ENCODE assay signal across 41 mouse cellular contexts in genomic region chr7:106652344-106652652, GRCm38 (mm10). TPM values are rescaled to one million over a fixed set of nuclear protein-coding genes. Genes with fewer than 3 reads are reported as not detected.
A peak's percentile ranks its signal among the peaks of the same experiment; 100 is the strongest.
DNase-seq lines count a peak whose midpoint lies in the region; ATAC-seq lines count a peak whose summit lies in the region.
"Had no signal": no experiment of that assay in that cellular context is flagged by ENCODE, and none has a peak within 500 bp of the region (broad histone marks: within the 10 kb centered on the region; RNA-seq: fewer than 3 reads in every experiment).

No protein-coding gene starts in this region.

- no peak overlapping the region for H3K9ac ChIP-seq in liver, embryonic 11.5 days (ENCODE audit: low read depth, low read length)
- H3K9ac ChIP-seq in liver, embryonic 16.5 days (ENCODE audit: low read depth, low read length), result no peak overlapping the region
- no peak overlapping the region for H3K9ac ChIP-seq in midbrain, embryonic 13.5 days (replicated peaks)
- H3K9ac ChIP-seq: hindbrain, embryonic 12.5 days; intestine, embryonic 15.5 days; lung, embryonic 14.5 days had no signal

- no peaks in the 10 kb centered on the region for H3K27me3 ChIP-seq in liver, embryonic 11.5 days (replicated peaks; ENCODE audit: control insufficient read depth, insufficient read depth, low read length)
- no peaks in the 10 kb centered on the region for H3K27me3 ChIP-seq in liver, embryonic 16.5 days (ENCODE audit: control insufficient read depth, insufficient read depth, low read depth, low read length)
- no peaks in the 10 kb centered on the region for H3K27me3 ChIP-seq in midbrain, embryonic 13.5 days
- H3K27me3 ChIP-seq: hindbrain, embryonic 12.5 days; intestine, embryonic 15.5 days; megakaryocyte, embryonic 14.5 days had no signal

- H3K4me1 ChIP-seq in liver, embryonic 11.5 days (replicated peaks; ENCODE audit: control insufficient read depth, insufficient read depth, low read length), result no peaks in the 10 kb centered on the region; the same call in 1 of the 2 replicates
- peaks cover 9% of the 10 kb centered on the region for H3K4me1 ChIP-seq in liver, embryonic 16.5 days (ENCODE audit: control insufficient read depth, low read depth, low read length)
- H3K4me1 ChIP-seq in midbrain, embryonic 13.5 days (replicated peaks), result no peaks in the 10 kb centered on the region
- H3K4me1 ChIP-seq: heart, embryonic 10.5 days; hindbrain, embryonic 12.5 days; intestine, embryonic 15.5 days had no signal

- peak; percentile 84 for ATAC-seq in liver, embryonic 11.5 days (replicated peaks; ENCODE audit: low FRiP score)
- peak; percentile 20 for ATAC-seq in granulocyte monocyte progenitor cell, adult 5-6 weeks (replicated peaks; ENCODE audit: poor library complexity, severe bottlenecking)
- ATAC-seq in liver, embryonic 16.5 days (ENCODE audit: low read depth), result peak; percentile 55
- ATAC-seq in midbrain, embryonic 13.5 days, result no peak
- ATAC-seq: forebrain, embryonic 14.5 days; hindbrain, postnatal 0 days; intestine, embryonic 15.5 days had no signal

- H3K4me2 ChIP-seq in liver, embryonic 11.5 days, result peak overlapping the region; percentile 31; the same call in 1 of the 2 replicates
- peak overlapping the region; percentile 10; the same call in 1 of the 2 replicates for H3K4me2 ChIP-seq in liver, embryonic 16.5 days (ENCODE audit: low read depth, low read length)
- H3K4me2 ChIP-seq in midbrain, embryonic 13.5 days (replicated peaks), result no peak overlapping the region
- H3K4me2 ChIP-seq: hindbrain, embryonic 12.5 days; intestine, embryonic 15.5 days; lung, embryonic 14.5 days had no signal

- no peaks in the 10 kb centered on the region for H3K9me3 ChIP-seq in liver, embryonic 11.5 days (ENCODE audit: control insufficient read depth, low read length)
- H3K9me3 ChIP-seq in liver, embryonic 16.5 days (replicated peaks; ENCODE audit: control insufficient read depth, low read length), result no peaks in the 10 kb centered on the region
- H3K9me3 ChIP-seq in midbrain, embryonic 13.5 days, result peaks cover 5% of the 10 kb centered on the region; the same call in 1 of the 2 replicates
- H3K9me3 ChIP-seq: heart, embryonic 10.5 days; hindbrain, embryonic 12.5 days; intestine, embryonic 15.5 days; megakaryocyte, embryonic 14.5 days had no signal

- no peaks in the 10 kb centered on the region for H3K36me3 ChIP-seq in liver, embryonic 11.5 days (ENCODE audit: control insufficient read depth, insufficient read depth, low read length)
- H3K36me3 ChIP-seq in liver, embryonic 16.5 days (ENCODE audit: control insufficient read depth, insufficient read depth), result no peaks in the 10 kb centered on the region
- H3K36me3 ChIP-seq in midbrain, embryonic 13.5 days, result no peaks in the 10 kb centered on the region
- H3K36me3 ChIP-seq: heart, embryonic 10.5 days; hindbrain, embryonic 12.5 days; intestine, embryonic 15.5 days had no signal

- no peak for DNase-seq in liver, embryonic 11.5 days (ENCODE audit: low spot score)
- no peak for DNase-seq in liver
- DNase-seq in gastrocnemius, postnatal 25 days, result no peak
- no peak for DNase-seq in left cerebral cortex, adult 18-20 months (ENCODE audit: low spot score in 2 of 2)
- DNase-seq in gastrocnemius, postnatal 10 days, result no peak
- DNase-seq: adrenal gland, postnatal 36 days; cerebellum, adult 8-10 months; cerebellum, postnatal 25 days; heart, postnatal 36 days; kidney, adult 8-10 months; kidney, postnatal 4 days; left cerebral cortex, postnatal 4 days; lung, embryonic 14.5 days; midbrain, embryonic 14.5 days; retina, postnatal 1 day; right cerebral cortex, postnatal 14 days; thymus, adult 18-20 months; thymus, postnatal 25 days had no signal

- H3K4me3 ChIP-seq in liver, embryonic 11.5 days (ENCODE audit: low read depth, low read length), result no peak overlapping the region
- no peak overlapping the region for H3K4me3 ChIP-seq in liver, embryonic 16.5 days (ENCODE audit: low read depth, low read length)
- no peak overlapping the region for H3K4me3 ChIP-seq in midbrain, embryonic 13.5 days (replicated peaks)
- H3K4me3 ChIP-seq: heart, embryonic 10.5 days; hindbrain, embryonic 12.5 days; intestine, embryonic 15.5 days; megakaryocyte, embryonic 14.5 days had no signal

- peak overlapping the region; percentile 62 for H3K27ac ChIP-seq in liver, embryonic 11.5 days (ENCODE audit: low read depth, low read length)
- H3K27ac ChIP-seq in liver, embryonic 16.5 days (ENCODE audit: low read length), result peak overlapping the region; percentile 75
- H3K27ac ChIP-seq in midbrain, embryonic 13.5 days, result no peak overlapping the region
- H3K27ac ChIP-seq: heart, embryonic 10.5 days; hindbrain, embryonic 12.5 days; hindbrain, postnatal 0 days; intestine, embryonic 15.5 days; kidney, postnatal 0 days; stomach, postnatal 0 days had no signal

RNA-seq across cellular contexts. Expression of gene Olfr693, which starts 28.1 kb away (rescaled TPM):
- not detected in 2 replicates for polyA plus RNA-seq in liver, embryonic 11.5 days (2014; fragmentation: Nextera tagmentation; extraction: Ambion mirVana)
- total RNA-seq in granulocyte monocyte progenitor cell, adult 5-6 weeks (2014; fragmentation: Nextera tagmentation), result not detected in 2 replicates
- total RNA-seq in granulocyte monocyte progenitor cell, adult 5-6 weeks (2017), result not detected in 2 replicates
- not detected in 2 replicates for polyA plus RNA-seq in liver, embryonic 16.5 days (2015; fragmentation: Nextera tagmentation; extraction: Ambion mirVana)
- not detected for total RNA-seq in gastrocnemius, postnatal 25 days (2021)
- total RNA-seq in left cerebral cortex, adult 18-20 months (2021), result not detected
- polyA plus RNA-seq in midbrain, embryonic 13.5 days (2015; fragmentation: Nextera tagmentation; extraction: Ambion mirVana), result not detected in 2 replicates
- not detected for total RNA-seq in gastrocnemius, postnatal 10 days (2021)
- total RNA-seq: adrenal gland, adult 18-20 months; adrenal gland, postnatal 36 days; gastrocnemius, adult 18-20 months; gastrocnemius, postnatal 4 days; heart, postnatal 36 days; layer of hippocampus, adult 8-10 months; layer of hippocampus, postnatal 25 days; left cerebral cortex, postnatal 4 days; monocyte, adult 5-6 weeks had no signal
- polyA plus RNA-seq: C2C12; embryonic facial prominence, embryonic 11.5 days; forebrain, embryonic 14.5 days; frontal cortex, adult 2 months; heart, embryonic 10.5 days; heart, embryonic 16.5 days; hindbrain, embryonic 12.5 days; hindbrain, postnatal 0 days; intestine, embryonic 15.5 days; kidney, postnatal 0 days; limb, embryonic 14.5 days; lung, embryonic 14.5 days; midbrain, embryonic 14.5 days; neural tube, embryonic 14.5 days; stomach, postnatal 0 days had no signal

RNA-seq across cellular contexts. Expression of gene Olfr694, which starts 39.3 kb away (rescaled TPM):
- polyA plus RNA-seq in liver, embryonic 11.5 days (2014; fragmentation: Nextera tagmentation; extraction: Ambion mirVana), result not detected in 2 replicates
- total RNA-seq in granulocyte monocyte progenitor cell, adult 5-6 weeks (2014; fragmentation: Nextera tagmentation), result not detected in 2 replicates
- not detected in 2 replicates for total RNA-seq in granulocyte monocyte progenitor cell, adult 5-6 weeks (2017)
- not detected in 2 replicates for polyA plus RNA-seq in liver, embryonic 16.5 days (2015; fragmentation: Nextera tagmentation; extraction: Ambion mirVana)
- not detected for total RNA-seq in gastrocnemius, postnatal 25 days (2021)
- not detected for total RNA-seq in left cerebral cortex, adult 18-20 months (2021)
- polyA plus RNA-seq in midbrain, embryonic 13.5 days (2015; fragmentation: Nextera tagmentation; extraction: Ambion mirVana), result not detected in 2 replicates
- total RNA-seq in gastrocnemius, postnatal 10 days (2021), result not detected
- total RNA-seq: adrenal gland, adult 18-20 months; adrenal gland, postnatal 36 days; gastrocnemius, adult 18-20 months; gastrocnemius, postnatal 4 days; heart, postnatal 36 days; hindbrain, postnatal 0 days; layer of hippocampus, adult 8-10 months; layer of hippocampus, postnatal 25 days; left cerebral cortex, postnatal 4 days; monocyte, adult 5-6 weeks had no signal
- polyA plus RNA-seq: C2C12; embryonic facial prominence, embryonic 11.5 days; forebrain, embryonic 14.5 days; frontal cortex, adult 2 months; heart, embryonic 10.5 days; heart, embryonic 16.5 days; hindbrain, embryonic 12.5 days; hindbrain, postnatal 0 days; intestine, embryonic 15.5 days; kidney, postnatal 0 days; limb, embryonic 14.5 days; lung, embryonic 14.5 days; midbrain, embryonic 14.5 days; neural tube, embryonic 14.5 days; stomach, postnatal 0 days had no signal
